Mouse (Mus musculus) hindbrain, postnatal 0 days (tissue): ENCODE measurements around the gene Pim1. TPM values are rescaled to one million over a fixed set of nuclear protein-coding genes. Genes with fewer than 3 reads are reported as not detected.

Experiments
- ATAC-seq: fragments of 200-750 bp; cut with Nextera tagmentation; 2 replicates; pipeline ENCODE4 v1.8.0; 2017; ENCODE audit warnings: mild to moderate bottlenecking, moderate TSS enrichment, moderate library complexity
- DNase-seq: peaks from one replicate; pipeline ENCODE4 v3.0.0-alpha.2; 2015; ENCODE audit warnings: low spot score
- H3K27ac ChIP-seq: fragments of 300-500 bp; sonication (generic); 2 replicates; pipeline ENCODE4 v1.5.1; 2014; ENCODE audit warnings: mild to moderate bottlenecking
- H3K27me3 ChIP-seq: fragments of 300-500 bp; sonication (generic); 2 replicates; pipeline ENCODE4 v1.6.1; 2014; ENCODE audit warnings: low read length, mixed read lengths; ENCODE audit not compliant: insufficient read depth
- H3K36me3 ChIP-seq: fragments of 300-500 bp; sonication (generic); 2 replicates; pipeline ENCODE4 v1.6.1; 2014; ENCODE audit warnings: low read length, mixed read lengths; ENCODE audit not compliant: insufficient read depth
- H3K4me1 ChIP-seq: fragments of 300-500 bp; sonication (generic); 2 replicates; pipeline ENCODE4 v1.6.1; 2014; ENCODE audit warnings: antibody characterized with exemption, low read length, mixed read lengths; ENCODE audit not compliant: insufficient read depth
- H3K4me2 ChIP-seq: fragments of 300-500 bp; sonication (generic); 2 replicates; pipeline ENCODE4 v1.6.1; 2014; ENCODE audit warnings: low read depth, mild to moderate bottlenecking, low read length, moderate library complexity, mixed read lengths
- H3K4me3 ChIP-seq: fragments of 300-500 bp; sonication (generic); 2 replicates; pipeline ENCODE4 v1.5.1; 2014; ENCODE audit warnings: low read length
- H3K9ac ChIP-seq: fragments of 300-500 bp; sonication (generic); replicated peaks from 2 replicates; pipeline ENCODE4 v1.6.1; 2014; ENCODE audit warnings: mild to moderate bottlenecking, low read length, moderate library complexity, mixed read lengths
- H3K9me3 ChIP-seq: fragments of 300-500 bp; sonication (generic); 2 replicates; pipeline ENCODE4 v1.6.1; 2016; ENCODE audit warnings: low read length, mixed read lengths
- CTCF ChIP-seq: IDR thresholded peaks from 2 replicates; pipeline ENCODE4 v1.5.1; 2016; ENCODE audit warnings: antibody characterized with exemption, control low read depth, low read depth
- WGBS: fragments of 180-500 bp; shearing (Covaris S2); extraction: QIAGEN DNeasy Blood & Tissue Kit; methylation state at CpG from one replicate; pipeline ENCODE4 v1.1.7; 2014; 5-methylcytosine and 5-hydroxymethylcytosine counted together
- polyA plus RNA-seq: library from polyadenylated mRNA; unstranded; fragments of >200 nt; fragmentation: Nextera tagmentation; extraction: Ambion mirVana; gene quantifications from 2 replicates; pipeline ENCODE4 v1.2.1, GENCODE M21; 2015
- total RNA-seq: library from RNA; depleted of rRNA; stranded (reverse); fragments of >200 nt; gene quantifications from 2 replicates; pipeline ENCODE4 v1.2.3, GENCODE M21; 2014

The Pim1 gene
- total and polyA plus RNA-seq, 2 experiments from 2014 or later, result 16.8 to 18.9 TPM

DNA sequence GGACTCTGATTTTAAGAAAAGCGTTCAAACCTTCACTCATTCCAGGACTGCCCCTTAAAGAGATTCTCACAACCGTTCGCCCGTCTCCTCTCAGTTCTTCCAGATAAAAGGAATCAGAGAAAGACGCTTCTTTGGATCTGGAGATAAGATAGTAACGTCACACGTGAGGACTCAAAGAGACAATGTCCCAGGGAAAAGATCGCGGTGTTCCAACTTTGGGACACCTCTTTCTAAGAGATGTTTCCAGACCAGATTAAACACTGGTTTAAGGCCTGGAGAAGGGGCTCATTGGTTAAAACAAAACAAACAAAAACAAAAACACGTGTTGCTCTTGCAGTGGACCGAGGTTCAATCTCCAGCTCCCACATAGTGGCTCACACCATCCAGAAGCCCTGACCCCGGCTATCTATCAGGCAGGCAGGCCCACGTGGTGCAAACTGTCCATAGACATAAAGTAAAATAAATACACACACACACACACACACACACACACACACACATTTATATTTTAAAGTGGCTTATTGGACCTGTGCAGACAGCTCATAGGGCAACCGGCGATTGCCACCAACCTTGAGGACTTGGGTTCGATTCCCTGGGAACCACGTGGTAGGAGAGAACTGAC is 25.9 kb upstream of the Pim1 start:
- no peaks in the 10 kb centered on the region for H3K36me3 ChIP-seq
- peaks cover 21% of the 10 kb centered on the region for H3K4me1 ChIP-seq
- H3K4me2 ChIP-seq, result peak overlapping the region; percentile 54
- no peak for ATAC-seq
- no peak for DNase-seq
- H3K27me3 ChIP-seq, result no peaks in the 10 kb centered on the region
- TF ChIP-seq CTCF, result no peak
- WGBS, result 23% methylated on average over 17 of the region's 17 CpGs
- no peaks in the 10 kb centered on the region for H3K9me3 ChIP-seq
- 0 out of 2 replicates have a peak overlapping the region, but pooled peaks have one; percentile 13 for H3K9ac ChIP-seq
- H3K4me3 ChIP-seq, result peak overlapping the region; percentile 25; the same call in 1 of the 2 replicates
- H3K27ac ChIP-seq, result no peak overlapping the region

DNA sequence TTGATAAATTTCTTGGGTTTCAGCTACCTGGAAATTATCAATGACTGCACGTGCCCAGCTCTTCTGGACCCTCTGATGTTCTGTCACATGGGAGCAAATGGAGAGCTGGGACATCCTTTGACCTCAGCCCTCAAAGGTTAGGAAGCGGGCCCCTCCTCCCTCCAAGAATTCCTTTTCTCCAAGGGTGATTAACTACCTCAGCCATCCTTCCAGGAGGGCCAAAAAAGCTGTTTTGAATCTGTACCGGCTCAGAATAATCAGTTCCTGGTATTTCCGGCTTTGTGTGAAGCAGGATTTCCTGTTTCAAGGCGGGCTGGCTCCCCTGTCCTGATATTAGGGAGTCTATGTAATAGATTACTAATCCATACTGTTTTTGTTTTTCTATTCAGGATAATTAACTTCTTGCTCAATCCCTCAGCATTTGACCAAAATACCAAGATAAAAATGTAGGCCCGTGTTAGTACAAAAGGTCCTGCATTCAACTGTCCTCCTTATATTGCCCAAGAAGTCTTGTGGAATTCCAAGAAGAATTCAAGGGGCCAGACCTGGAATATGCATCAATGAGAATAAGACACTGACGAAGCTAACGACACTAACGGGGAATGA is 25.0 kb upstream of the Pim1 start:
- DNase-seq (no peak), ATAC-seq (no peak)
- 54% methylated on average over 9 of the region's 9 CpGs for WGBS
- Histone ChIP-seq H3K9me3 (no peaks in the 10 kb centered on the region), H3K27me3 (no peaks in the 10 kb centered on the region), H3K4me3 (no peak overlapping the region), H3K27ac (no peak overlapping the region), H3K9ac (no peak overlapping the region), H3K4me1 (peaks cover 12% of the 10 kb centered on the region), H3K4me2 (no peak overlapping the region), H3K36me3 (no peaks in the 10 kb centered on the region)
- TF ChIP-seq CTCF, result no peak

DNA sequence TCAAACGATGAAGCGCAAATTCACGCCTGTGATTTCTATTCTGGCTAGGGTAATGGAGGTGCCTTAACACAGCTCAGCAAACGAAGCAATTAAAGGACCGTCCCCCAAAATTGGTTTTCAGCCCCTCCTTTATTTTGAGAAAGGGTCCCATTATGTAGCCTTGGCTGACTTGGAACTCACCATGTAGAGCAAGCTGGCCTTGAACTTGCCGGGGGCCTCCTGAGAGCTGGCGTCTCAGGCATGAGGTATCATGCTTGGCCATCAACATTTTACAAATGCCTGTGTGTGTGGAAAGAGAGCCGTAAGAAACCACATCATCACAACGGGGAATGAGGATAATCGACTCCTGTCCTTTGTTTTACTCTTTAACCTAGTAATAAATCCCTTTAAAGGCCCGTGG is 23.5 kb upstream of the Pim1 start:
- Histone ChIP-seq H3K4me1 (peaks cover 12% of the 10 kb centered on the region), H3K27ac (no peak overlapping the region), H3K9ac (no peak overlapping the region), H3K36me3 (no peaks in the 10 kb centered on the region), H3K9me3 (no peaks in the 10 kb centered on the region), H3K4me3 (no peak overlapping the region), H3K4me2 (peak overlapping the region; percentile 49), H3K27me3 (no peaks in the 10 kb centered on the region)
- WGBS, result 32% methylated on average over 11 of the region's 11 CpGs
- TF ChIP-seq CTCF, result no peak
- ATAC-seq (no peak), DNase-seq (no peak)

DNA sequence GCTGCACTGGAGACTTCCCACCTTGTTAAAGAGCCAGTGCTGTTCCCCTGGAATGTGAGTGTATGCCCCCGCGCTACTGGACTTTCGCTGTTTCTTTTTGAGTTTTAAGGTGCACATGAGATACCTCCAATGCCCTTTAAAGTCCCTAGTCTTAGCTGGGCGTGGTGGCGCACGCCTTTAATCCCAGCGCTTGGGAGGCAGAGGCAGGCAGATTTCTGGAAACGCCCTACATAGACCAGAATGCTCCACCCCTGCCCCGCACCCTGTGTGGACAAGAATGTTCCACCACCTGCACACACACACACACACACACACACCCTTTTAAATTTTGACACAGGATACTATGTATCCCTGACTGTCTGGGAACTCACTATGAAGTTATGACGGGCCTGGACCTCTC is 17.1 kb upstream of the Pim1 start:
- Histone ChIP-seq H3K4me2 (no peak overlapping the region), H3K9me3 (no peaks in the 10 kb centered on the region), H3K9ac (no peak overlapping the region), H3K27me3 (no peaks in the 10 kb centered on the region), H3K36me3 (no peaks in the 10 kb centered on the region), H3K4me1 (no peaks in the 10 kb centered on the region), H3K27ac (no peak overlapping the region), H3K4me3 (no peak overlapping the region)
- DNase-seq (no peak), ATAC-seq (no peak)
- TF ChIP-seq CTCF, result no peak
- WGBS, result 97% methylated on average over 10 of the region's 10 CpGs

DNA sequence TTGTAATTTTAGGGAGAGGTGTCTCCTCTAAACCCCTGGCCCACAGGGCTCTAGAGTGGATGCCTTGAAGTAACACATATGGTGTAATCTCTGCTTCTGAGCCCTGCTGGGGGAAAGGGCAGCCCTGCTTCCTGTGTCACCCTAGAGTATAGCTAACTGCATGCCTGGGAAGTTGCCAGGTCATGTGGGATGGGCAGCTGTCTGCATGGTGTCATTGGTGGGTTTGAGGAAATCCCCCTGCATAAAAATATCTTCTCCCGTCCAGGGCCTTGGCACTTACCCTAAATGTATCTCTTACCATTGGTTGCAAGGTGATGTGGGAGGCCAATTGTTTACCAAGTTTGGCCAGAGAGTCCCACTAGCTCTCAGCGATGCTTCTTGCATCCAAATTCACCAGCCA is 16.5 kb upstream of the Pim1 start:
- Histone ChIP-seq H3K36me3 (no peaks in the 10 kb centered on the region), H3K4me1 (no peaks in the 10 kb centered on the region), H3K4me2 (no peak overlapping the region), H3K27me3 (no peaks in the 10 kb centered on the region), H3K9ac (no peak overlapping the region), H3K4me3 (no peak overlapping the region), H3K9me3 (no peaks in the 10 kb centered on the region), H3K27ac (no peak overlapping the region)
- 68% methylated on average over 2 of the region's 2 CpGs for WGBS
- DNase-seq, result no peak
- TF ChIP-seq CTCF, result no peak
- ATAC-seq, result no peak

DNA sequence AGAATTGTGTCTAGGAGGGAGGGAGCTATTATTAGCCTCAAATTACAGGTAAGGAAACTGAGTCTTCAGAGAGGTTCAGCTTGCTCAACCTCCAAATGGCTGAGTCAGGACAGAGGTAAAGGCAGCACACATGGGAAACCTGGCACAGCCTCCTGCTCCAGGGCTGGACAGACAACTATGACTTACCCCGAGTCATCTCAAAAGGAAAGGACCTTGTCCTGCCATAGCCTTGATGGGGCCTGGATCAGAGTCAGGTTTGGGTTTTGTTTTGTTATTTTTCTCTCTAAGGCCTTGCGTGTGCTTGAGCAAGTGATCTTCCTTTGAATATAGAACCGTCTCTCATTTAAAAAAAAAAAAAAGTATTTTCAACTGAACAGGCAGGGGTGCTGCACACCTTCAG is 15.4 kb upstream of the Pim1 start:
- H3K36me3 ChIP-seq, result no peaks in the 10 kb centered on the region
- no peak overlapping the region for H3K4me3 ChIP-seq
- no peak overlapping the region for H3K27ac ChIP-seq
- TF ChIP-seq CTCF, result no peak
- ATAC-seq (no peak), DNase-seq (no peak)
- no peaks in the 10 kb centered on the region for H3K4me1 ChIP-seq
- WGBS, result 89% methylated on average over 3 of the region's 3 CpGs
- no peak overlapping the region for H3K4me2 ChIP-seq
- H3K9ac ChIP-seq, result no peak overlapping the region
- H3K27me3 ChIP-seq, result no peaks in the 10 kb centered on the region
- no peaks in the 10 kb centered on the region for H3K9me3 ChIP-seq

DNA sequence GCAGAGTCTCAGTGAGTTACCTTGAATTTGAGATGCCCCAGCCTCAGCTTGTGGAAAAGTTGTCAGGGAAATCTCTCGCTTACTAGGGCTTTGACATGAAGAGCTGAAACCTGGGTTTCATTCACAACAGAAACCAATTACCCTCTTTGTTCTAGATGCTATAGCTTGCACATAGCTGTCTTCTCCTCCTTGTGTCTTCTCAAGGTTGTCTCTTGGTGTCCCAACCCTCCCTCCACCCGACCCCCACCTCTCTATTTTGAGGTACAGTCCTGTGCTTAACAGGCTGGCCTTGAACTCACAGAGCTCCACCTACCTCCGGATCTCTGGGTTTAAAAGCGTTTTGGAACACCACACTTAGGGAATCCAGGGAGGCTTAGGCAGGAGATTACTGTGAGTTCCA is 14.1 kb upstream of the Pim1 start:
- DNase-seq (no peak), ATAC-seq (no peak)

More for the DNA sequence above, 14.1 kb upstream of the Pim1 start:
- Histone ChIP-seq H3K27me3 (no peaks in the 10 kb centered on the region), H3K9ac (no peak overlapping the region), H3K9me3 (no peaks in the 10 kb centered on the region), H3K4me1 (no peaks in the 10 kb centered on the region), H3K27ac (no peak overlapping the region), H3K4me2 (no peak overlapping the region), H3K4me3 (no peak overlapping the region), H3K36me3 (no peaks in the 10 kb centered on the region)
- no peak for TF ChIP-seq CTCF
- 79% methylated on average over 4 of the region's 4 CpGs for WGBS
